Mouse (Mus musculus) heart, adult 2 months (tissue): ENCODE data around the gene Il2ra.

Experiments
- CTCF ChIP-seq: fragments of 200-600 bp; IDR thresholded peaks from 2 replicates; pipeline ENCODE4 v1.8.1; 2022; ENCODE audit warnings: antibody characterized with exemption, mild to moderate bottlenecking, moderate library complexity
- POLR2A ChIP-seq: fragments of 200-500 bp; IDR thresholded peaks from 2 replicates; pipeline ENCODE4 v1.6.1; 2011; ENCODE audit warnings: mild to moderate bottlenecking, low read depth, low read length, control low read depth; ENCODE audit not compliant: insufficient read depth

- TF ChIP-seq POLR2A (no peak), CTCF (no peak)
Measured at GRCm38 (mm10) chr2:11708538-11708937, 65.9 kb downstream of the Il2ra start.
